Mouse (Mus musculus) lung, postnatal 10 days (tissue): ENCODE measurements around the gene Dcaf15.

ENCODE experiments used
- DNase-seq: peaks from one replicate; pipeline ENCODE4 v3.0.0; 2021

Dcaf15 gene

DNA sequence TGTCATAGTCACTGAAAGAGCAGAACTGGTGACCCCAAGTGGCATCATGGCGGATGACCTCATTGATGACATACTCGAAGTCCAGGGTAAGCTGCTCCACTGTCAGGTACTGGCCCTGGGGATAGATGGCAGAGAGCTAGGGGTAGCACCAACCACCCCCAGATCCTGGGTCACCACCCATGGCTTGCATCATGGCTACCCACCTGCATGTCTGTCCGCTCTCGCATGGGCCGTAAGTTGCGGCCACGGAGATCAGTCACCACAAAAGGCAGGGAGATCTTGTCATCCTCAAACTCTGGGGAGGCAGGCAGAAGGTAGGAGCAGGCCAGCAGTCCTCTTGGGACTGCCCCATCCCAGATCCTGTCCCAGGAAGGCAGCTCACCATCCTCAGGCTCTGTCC, 6.2 kb downstream of the Dcaf15 start:
- DNase-seq = no peak

DNA sequence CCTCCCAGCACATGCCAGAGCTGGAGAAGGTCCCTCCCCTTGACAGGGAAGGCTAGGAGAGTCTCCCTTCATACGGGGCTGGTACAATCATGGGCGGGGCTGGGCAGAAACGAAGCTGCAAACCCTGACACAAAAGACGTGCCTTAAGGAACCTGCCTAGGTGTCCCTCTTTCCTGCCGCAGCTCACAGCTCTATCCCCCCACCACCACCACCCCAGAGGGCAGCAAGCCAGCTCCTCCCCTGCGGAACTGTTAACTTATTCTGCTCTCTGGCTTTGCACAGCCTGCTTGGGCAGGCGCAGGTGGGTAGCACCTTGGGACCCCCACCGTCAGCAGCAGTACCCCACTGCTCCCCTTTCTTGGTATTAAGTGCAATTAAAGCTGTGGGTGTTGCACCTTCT, 8.5 kb downstream of the Dcaf15 start:
- no peak for DNase-seq

- DNase-seq = no peak
Measured at GRCm38 (mm10) chr8:84090585-84090984, 14.0 kb downstream of the Dcaf15 start.

DNA sequence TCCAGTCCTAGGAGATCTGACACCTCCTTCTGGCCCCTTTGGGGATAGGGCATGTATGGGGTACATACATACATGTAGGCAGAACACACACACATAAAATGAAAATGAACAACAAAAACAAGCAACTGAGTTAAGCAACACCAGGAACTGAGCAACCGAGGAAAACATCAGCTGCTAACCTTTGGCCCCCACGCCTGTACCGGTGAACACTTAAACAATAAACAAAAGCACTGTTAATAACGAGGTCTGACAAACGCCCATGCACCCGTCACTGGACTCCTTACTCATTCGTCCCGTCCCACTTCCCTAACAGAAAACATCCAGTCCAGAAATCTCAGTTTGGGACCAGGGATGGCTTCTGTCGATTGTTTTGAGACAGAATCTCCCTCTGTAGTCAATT, 15.3 kb downstream of the Dcaf15 start:
- no peak for DNase-seq

GRCm38 (mm10) chr8:84087821-84088220, 16.7 kb downstream of the Dcaf15 start:
- no peak for DNase-seq

- DNase-seq = no peak
Measured at GRCm38 (mm10) chr8:84087156-84087555, 17.4 kb downstream of the Dcaf15 start.

GRCm38 (mm10) chr8:84084341-84085115, 20.0 kb downstream of the Dcaf15 start:
- DNase-seq = no peak

- DNase-seq = peak; percentile 40
Measured at GRCm38 (mm10) chr8:84083829-84084241, 20.7 kb downstream of the Dcaf15 start.

GRCm38 (mm10) chr8:84079206-84079605, 25.4 kb downstream of the Dcaf15 start:
- DNase-seq = peak; percentile 36

DNA sequence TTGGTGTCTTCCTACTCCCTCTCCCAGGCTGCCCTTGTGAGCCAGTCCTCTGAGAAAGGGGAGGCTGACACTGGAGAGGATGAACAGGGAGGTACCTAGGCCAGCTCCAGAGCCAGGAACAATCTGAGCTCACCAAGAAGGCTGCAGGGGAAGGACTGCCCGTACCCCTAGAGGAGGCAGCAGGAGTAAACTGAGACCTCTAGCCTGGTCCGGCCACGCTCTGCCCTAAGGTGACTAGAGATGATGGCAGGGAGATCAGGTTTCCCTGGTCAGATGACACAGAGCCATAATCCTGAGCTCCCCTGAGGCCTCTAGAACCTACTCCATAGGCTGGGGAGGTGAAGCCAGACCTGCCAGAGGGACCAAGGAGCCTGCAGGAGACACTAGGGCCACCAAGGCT, 27.7 kb downstream of the Dcaf15 start:
- no peak for DNase-seq

- DNase-seq = no peak
Measured at GRCm38 (mm10) chr8:84076412-84076811, 28.2 kb downstream of the Dcaf15 start.

DNA sequence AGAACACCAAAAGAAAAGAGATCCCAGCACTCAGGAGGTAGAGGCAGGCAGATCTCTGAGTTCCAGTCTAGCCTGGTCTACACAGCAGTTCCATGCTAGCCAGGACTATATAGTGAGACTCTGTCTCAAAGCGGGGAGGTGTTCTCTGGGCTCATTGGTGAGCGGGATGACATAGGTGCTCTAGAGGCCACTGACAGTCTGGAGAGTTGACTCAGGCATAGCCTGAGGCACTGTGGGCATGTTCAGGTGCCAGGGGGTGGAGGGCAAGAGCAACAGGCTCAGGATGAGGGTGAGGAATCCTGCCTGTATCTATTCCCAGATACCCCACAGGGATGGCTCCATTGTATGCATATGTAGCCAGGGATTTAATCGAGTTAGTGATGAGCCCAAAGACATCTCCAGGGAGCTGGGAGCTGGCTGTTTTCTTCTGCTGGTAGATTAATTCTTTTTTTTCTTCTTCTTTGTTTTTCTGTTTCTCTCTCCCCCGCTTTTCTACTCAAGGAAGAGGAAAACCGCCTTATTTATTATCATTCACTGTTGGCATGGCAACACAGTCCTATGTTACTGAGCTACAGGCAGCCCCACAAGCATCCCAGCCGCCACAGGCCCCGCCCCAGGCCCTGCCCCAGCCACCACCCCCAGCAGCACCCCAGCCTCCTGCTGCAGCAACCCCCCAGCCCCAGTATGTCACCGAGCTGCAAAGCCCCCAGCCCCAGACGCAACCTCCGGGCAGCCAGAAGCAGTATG, 31.2 kb downstream of the Dcaf15 start:
- DNase-seq = no peak

DNA sequence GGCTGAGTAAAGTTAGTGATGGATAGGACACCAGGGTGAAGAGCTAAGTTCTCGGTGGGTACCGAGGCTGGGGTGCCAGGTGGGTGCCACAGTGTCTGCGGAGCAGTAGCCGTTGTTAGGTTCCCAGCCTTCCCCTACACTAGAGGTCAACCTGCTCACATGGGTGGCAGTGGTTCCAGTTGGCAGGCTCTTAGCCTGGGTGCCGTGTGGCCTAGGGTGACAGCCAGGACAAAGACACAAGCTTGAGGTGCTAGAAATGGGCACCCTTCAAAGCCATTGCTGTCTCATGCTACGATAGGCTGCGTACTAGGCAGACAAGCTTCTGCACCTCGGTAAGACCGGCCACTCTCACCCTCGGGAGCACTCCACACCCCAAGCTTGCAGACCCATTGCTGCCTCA, 32.2 kb downstream of the Dcaf15 start:
- no peak for DNase-seq

GRCm38 (mm10) chr8:84071921-84072320, 32.6 kb downstream of the Dcaf15 start:
- DNase-seq = peak; percentile 61

DNA sequence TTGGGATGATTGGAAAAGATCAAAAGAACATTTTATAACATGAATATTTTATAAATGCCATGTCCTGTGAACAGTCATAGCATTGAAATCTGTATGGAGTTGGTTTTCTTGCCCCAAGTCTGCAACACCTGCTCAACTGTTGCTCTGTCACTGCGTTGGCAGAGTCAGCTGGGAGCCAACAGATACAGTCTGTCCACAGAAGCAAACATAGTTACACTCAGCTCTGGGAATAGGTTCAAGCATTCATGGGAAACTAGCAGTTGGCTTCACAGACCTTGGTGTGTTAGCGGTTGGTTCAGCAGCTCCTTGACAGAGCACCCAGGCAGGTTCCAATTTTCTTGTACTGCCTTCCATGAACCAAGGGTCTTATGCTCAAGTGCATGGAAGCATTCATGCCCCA, 33.9 kb downstream of the Dcaf15 start:
- DNase-seq = no peak

- no peak for DNase-seq
Measured at GRCm38 (mm10) chr8:84070241-84070640, 34.3 kb downstream of the Dcaf15 start.

DNA sequence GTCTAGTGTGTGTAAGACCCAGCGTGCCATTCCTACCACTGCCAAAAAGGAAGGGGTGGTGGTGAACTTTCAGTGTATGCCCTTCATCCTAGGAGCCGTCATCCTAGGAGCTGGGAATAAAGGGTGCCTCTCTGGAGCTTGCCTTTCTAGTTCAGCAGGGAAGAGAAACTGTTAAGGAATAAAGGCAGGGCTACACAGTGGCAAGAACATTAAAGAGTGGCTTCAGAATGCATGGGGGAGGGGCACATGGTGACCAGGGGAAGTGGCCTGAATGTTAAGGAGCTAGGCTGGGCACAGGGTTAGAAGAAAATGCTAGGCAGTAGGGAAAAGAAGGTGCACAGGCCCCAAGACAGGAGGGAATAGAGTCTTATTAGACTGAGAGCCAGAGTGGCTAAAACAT, 34.8 kb downstream of the Dcaf15 start:
- peak; percentile 43 for DNase-seq

DNA sequence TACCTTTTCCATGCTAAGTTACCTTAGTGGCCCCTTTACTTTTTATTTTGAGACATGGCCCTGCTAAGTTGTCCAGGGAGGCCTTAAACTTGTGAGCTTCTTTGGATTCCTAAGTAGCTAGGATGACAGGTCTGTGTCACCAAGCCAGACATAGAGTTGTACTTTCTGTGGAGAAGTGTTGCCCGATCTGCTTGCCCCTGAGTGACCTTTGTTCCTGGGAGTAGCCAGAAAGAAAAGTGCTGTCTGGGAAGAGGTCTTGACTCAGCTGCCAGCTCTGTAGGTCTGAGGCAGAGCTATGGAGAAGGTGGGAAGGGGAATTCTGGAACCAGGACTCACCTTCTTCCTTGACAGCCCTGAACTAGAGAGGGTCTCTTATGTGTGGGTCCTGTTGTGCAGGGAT, 35.4 kb downstream of the Dcaf15 start:
- DNase-seq = no peak

GRCm38 (mm10) chr8:84068316-84069035, 36.1 kb downstream of the Dcaf15 start:
- DNase-seq = peak; percentile 59

DNA sequence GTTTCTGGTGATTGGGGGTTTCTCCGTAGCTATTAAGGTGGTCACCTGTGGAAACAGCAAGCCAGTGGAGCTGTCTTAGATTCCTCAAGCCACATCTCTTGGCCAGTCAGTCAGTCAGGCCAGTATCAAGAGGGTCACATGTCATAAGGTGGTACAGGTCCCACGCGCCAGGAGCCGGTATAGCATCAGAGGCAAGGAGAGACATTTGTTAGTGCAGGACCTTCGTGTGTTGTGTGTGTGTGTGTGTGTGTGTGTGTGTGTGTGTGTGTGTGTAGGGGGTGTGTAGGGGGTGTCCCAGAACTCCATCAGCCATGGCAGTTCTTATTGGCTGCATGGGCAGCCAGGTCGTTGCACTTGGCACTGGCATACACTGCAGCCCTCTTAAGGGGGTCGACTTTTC, 36.7 kb downstream of the Dcaf15 start:
- no peak for DNase-seq

DNA sequence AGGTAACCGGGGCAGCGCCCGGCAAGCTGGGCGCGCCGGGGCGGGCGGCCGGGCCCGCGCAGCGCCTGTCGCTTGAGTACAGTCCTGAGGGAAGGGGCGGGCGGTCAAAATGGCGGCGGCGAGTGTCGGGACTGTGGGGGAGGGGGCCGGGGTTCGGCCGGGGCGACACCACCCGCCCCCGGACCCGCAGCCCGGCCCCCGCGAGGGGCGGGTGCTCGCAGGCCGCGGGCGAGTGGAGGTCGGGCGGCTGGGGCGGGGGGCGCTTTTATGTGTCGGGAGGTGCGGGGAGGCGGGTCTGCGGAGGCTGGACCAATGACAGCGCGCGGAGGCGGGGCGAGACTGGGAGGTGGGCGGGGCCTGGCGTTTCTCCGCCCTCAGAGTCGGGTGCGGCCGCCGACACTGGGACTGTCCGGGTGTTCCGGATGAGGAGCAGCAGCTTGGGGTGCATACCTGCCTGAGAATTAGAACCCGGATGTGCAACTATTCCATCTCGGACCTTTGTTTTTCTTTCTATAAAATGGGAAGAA, 37.5 kb downstream of the Dcaf15 start:
- DNase-seq = peak; percentile 96

DNA sequence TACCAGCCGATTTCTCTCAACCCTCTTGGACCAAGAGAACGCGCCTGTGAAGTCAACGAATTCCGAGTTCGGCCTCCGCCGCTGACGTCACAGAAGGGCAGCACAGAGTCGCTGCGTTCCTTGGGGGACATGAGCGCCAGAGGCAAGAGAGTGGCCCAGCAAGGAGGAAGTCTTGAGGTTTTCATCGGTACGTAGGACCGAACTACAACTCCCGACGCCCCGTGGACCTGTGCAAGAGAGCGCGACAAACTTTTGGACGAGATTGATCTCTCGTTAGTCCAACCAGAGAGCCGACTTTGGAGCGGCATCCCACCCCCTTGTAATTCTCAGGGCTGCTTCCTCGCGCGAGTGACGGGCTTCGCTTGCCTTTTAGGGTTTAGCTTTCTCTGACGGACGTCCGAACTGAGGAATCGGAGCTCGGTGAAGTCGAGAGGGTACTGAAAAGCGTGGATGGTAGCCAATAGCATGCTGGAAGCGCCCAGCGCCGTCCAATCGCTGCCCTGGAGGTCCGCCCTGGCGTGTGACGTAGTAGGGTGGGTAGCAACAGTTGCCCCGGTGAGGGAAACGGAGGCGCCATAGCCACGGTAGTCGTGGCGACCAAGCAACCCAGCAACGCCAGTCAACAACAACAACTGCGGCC, 38.2 kb downstream of the Dcaf15 start, which contains the start of gene Rfx1:
Rfx1 (plus strand) TSS at position 544 of the 640 bp plus-strand sequence.
- DNase-seq = peak; percentile 100
